Mouse (Mus musculus) lung, embryonic 14.5 days (tissue): ENCODE measurements around the gene Commd1. TPM values are rescaled to one million over a fixed set of nuclear protein-coding genes. Genes with fewer than 3 reads are reported as not detected.

Experiments
- ATAC-seq: fragments of 200-750 bp; cut with Nextera tagmentation; 2 replicates; pipeline ENCODE4 v1.8.0; 2017; ENCODE audit warnings: mild to moderate bottlenecking, moderate TSS enrichment, moderate library complexity; ENCODE audit not compliant: insufficient read depth
- DNase-seq: peaks from one replicate; pipeline ENCODE4 v3.0.0-alpha.2; 2015
- H3K27ac ChIP-seq: fragments of 300-500 bp; sonication (generic); 2 replicates; pipeline ENCODE4 v1.5.1; 2014; ENCODE audit warnings: low read depth, mild to moderate bottlenecking, moderate library complexity
- H3K27me3 ChIP-seq: fragments of 300-500 bp; sonication (generic); 2 replicates; pipeline ENCODE4 v1.6.1; 2014; ENCODE audit warnings: low read length, control low read depth; ENCODE audit not compliant: insufficient read depth
- H3K36me3 ChIP-seq: fragments of 300-500 bp; sonication (generic); 2 replicates; pipeline ENCODE4 v1.6.1; 2014; ENCODE audit warnings: control low read depth; ENCODE audit not compliant: insufficient read depth
- H3K4me1 ChIP-seq: fragments of 300-500 bp; sonication (generic); 2 replicates; pipeline ENCODE4 v1.6.1; 2014; ENCODE audit warnings: antibody characterized with exemption, control low read depth; ENCODE audit not compliant: insufficient read depth
- H3K4me2 ChIP-seq: fragments of 300-500 bp; sonication (generic); 2 replicates; pipeline ENCODE4 v1.6.1; 2014; ENCODE audit warnings: mild to moderate bottlenecking
- H3K4me3 ChIP-seq: fragments of 300-500 bp; sonication (generic); 2 replicates; pipeline ENCODE4 v1.5.1; 2014; ENCODE audit warnings: low read depth, low read length
- H3K9ac ChIP-seq: fragments of 300-500 bp; sonication (generic); 2 replicates; pipeline ENCODE4 v1.6.1; 2014
- H3K9me3 ChIP-seq: fragments of 300-500 bp; sonication (generic); 2 replicates; pipeline ENCODE4 v1.6.1; 2016; ENCODE audit warnings: low read depth, low read length, control low read depth
- CTCF ChIP-seq: IDR thresholded peaks from 2 replicates; pipeline ENCODE4 v1.5.1; 2016; ENCODE audit warnings: antibody characterized with exemption, low read depth
- WGBS: fragments of 180-500 bp; shearing (Covaris S2); extraction: QIAGEN DNeasy Blood & Tissue Kit; methylation state at CpG from one replicate; pipeline ENCODE4 v1.1.7; 2014; 5-methylcytosine and 5-hydroxymethylcytosine counted together
- polyA plus RNA-seq: library from polyadenylated mRNA; unstranded; fragments of >200 nt; fragmentation: Nextera tagmentation; extraction: Ambion mirVana; gene quantifications from 2 replicates; pipeline ENCODE4 v1.2.1, GENCODE M21; 2014

The Commd1 gene
- polyA plus RNA-seq, 1 experiment from 2014 or later: 422 TPM

GRCm38 (mm10) chr11:22856371-22856965 is 125.7 kb downstream of the Commd1 start:
- no peaks in the 10 kb centered on the region for H3K36me3 ChIP-seq
- TF ChIP-seq CTCF: no peak
- H3K27me3 ChIP-seq: peaks cover 24% of the 10 kb centered on the region
- 75% methylated on average over 3 of the region's 3 CpGs for WGBS
- DNase-seq (no peak), ATAC-seq (no peak)
- H3K9ac ChIP-seq: no peak overlapping the region
- no peak overlapping the region for H3K4me2 ChIP-seq
- no peak overlapping the region for H3K4me3 ChIP-seq
- H3K4me1 ChIP-seq: no peaks in the 10 kb centered on the region; the same call in 1 of the 2 replicates
- H3K9me3 ChIP-seq: no peaks in the 10 kb centered on the region
- H3K27ac ChIP-seq: no peak overlapping the region

- H3K27me3 ChIP-seq: peaks cover 24% of the 10 kb centered on the region
- DNase-seq (no peak), ATAC-seq (no peak)
- H3K4me1 ChIP-seq: peaks cover 11% of the 10 kb centered on the region
- TF ChIP-seq CTCF: no peak
- no peaks in the 10 kb centered on the region for H3K9me3 ChIP-seq
- 0 out of 2 replicates have a peak overlapping the region, but pooled peaks have one; percentile 2 for H3K27ac ChIP-seq
- no peaks in the 10 kb centered on the region for H3K36me3 ChIP-seq
- H3K4me3 ChIP-seq: no peak overlapping the region
- WGBS: 67% methylated on average over 4 of the region's 4 CpGs
- no peak overlapping the region for H3K4me2 ChIP-seq
- no peak overlapping the region for H3K9ac ChIP-seq
These were observed 127.6 kb downstream of the Commd1 start for GRCm38 (mm10) chr11:22854571-22854970.

GRCm38 (mm10) chr11:22853477-22854157 is 128.6 kb downstream of the Commd1 start:
- Histone ChIP-seq H3K9me3 (no peaks in the 10 kb centered on the region), H3K4me1 (peaks cover 11% of the 10 kb centered on the region), H3K4me2 (no peak overlapping the region), H3K27ac (peak overlapping the region; percentile 42; the same call in 1 of the 2 replicates), H3K4me3 (no peak overlapping the region), H3K27me3 (peaks cover 17% of the 10 kb centered on the region), H3K9ac (no peak overlapping the region), H3K36me3 (no peaks in the 10 kb centered on the region)
- ATAC-seq (no peak), DNase-seq (peak; percentile 33)
- no peak for TF ChIP-seq CTCF
- 41% methylated on average over 2 of the region's 2 CpGs for whole genome bisulfite sequencing

DNA sequence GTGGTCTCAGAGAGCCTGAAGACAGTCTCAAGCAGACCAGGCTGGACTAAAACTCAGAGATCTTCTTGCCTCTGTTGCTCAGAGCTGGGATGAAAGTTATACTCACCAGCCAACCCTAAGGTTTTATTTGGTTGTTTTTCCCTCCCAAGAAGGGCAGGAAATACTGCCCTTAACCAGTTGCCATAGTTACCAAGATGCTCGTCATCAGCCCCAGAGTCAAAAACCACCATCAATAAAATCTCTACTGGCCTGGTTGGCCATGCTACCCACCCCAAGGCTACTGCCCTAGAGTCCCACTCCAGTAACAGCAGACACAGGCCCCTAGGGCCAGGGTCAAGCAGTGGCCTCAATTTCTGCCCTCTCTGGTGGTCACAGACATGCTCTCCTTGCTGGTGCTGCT is 129.7 kb downstream of the Commd1 start:
- Histone ChIP-seq H3K27ac (no peak overlapping the region), H3K9ac (no peak overlapping the region), H3K4me3 (no peak overlapping the region), H3K4me1 (peaks cover 14% of the 10 kb centered on the region), H3K9me3 (no peaks in the 10 kb centered on the region), H3K4me2 (no peak overlapping the region), H3K27me3 (peaks cover 6% of the 10 kb centered on the region; the same call in 1 of the 2 replicates), H3K36me3 (no peaks in the 10 kb centered on the region)
- TF ChIP-seq CTCF: no peak
- WGBS: 56% methylated on average over 1 of the region's 1 CpGs
- no peak for DNase-seq
- no peak for ATAC-seq

- 47% methylated on average over 4 of the region's 4 CpGs for WGBS
- no peak for ATAC-seq
These were observed 130.8 kb downstream of the Commd1 start for GRCm38 (mm10) chr11:22851416-22851815.

GRCm38 (mm10) chr11:22850077-22850476 is 132.1 kb downstream of the Commd1 start:
- no peaks in the 10 kb centered on the region for H3K27me3 ChIP-seq
- 69% methylated on average over 4 of the region's 4 CpGs for WGBS
- H3K9me3 ChIP-seq: no peaks in the 10 kb centered on the region
- H3K4me1 ChIP-seq: peaks cover 19% of the 10 kb centered on the region
- no peak overlapping the region for H3K4me2 ChIP-seq
- H3K27ac ChIP-seq: 0 out of 2 replicates have a peak overlapping the region, but pooled peaks have one; percentile 15
- ATAC-seq: no peak
- TF ChIP-seq CTCF: no peak
- no peak for DNase-seq
- H3K36me3 ChIP-seq: no peaks in the 10 kb centered on the region
- no peak overlapping the region for H3K9ac ChIP-seq
- no peak overlapping the region for H3K4me3 ChIP-seq

More at GRCm38 (mm10) chr11:22851416-22851815, 130.8 kb downstream of the Commd1 start:
- H3K4me2 ChIP-seq: no peak overlapping the region
- H3K4me1 ChIP-seq: peaks cover 14% of the 10 kb centered on the region
- H3K27ac ChIP-seq: no peak overlapping the region
- H3K9ac ChIP-seq: no peak overlapping the region
- no peaks in the 10 kb centered on the region for H3K36me3 ChIP-seq
- H3K27me3 ChIP-seq: no peaks in the 10 kb centered on the region
- DNase-seq: no peak
- no peak overlapping the region for H3K4me3 ChIP-seq
- TF ChIP-seq CTCF: no peak
- H3K9me3 ChIP-seq: no peaks in the 10 kb centered on the region

- H3K4me2 ChIP-seq: no peak overlapping the region
- 76% methylated on average over 5 of the region's 5 CpGs for WGBS
These were observed 133.5 kb downstream of the Commd1 start for GRCm38 (mm10) chr11:22848649-22849195.

More at GRCm38 (mm10) chr11:22848649-22849195, 133.5 kb downstream of the Commd1 start:
- no peaks in the 10 kb centered on the region for H3K27me3 ChIP-seq
- H3K36me3 ChIP-seq: no peaks in the 10 kb centered on the region
- no peaks in the 10 kb centered on the region for H3K9me3 ChIP-seq
- H3K27ac ChIP-seq: no peak overlapping the region
- H3K4me1 ChIP-seq: peaks cover 19% of the 10 kb centered on the region
- no peak overlapping the region for H3K4me3 ChIP-seq
- H3K9ac ChIP-seq: no peak overlapping the region
- TF ChIP-seq CTCF: no peak
- no peak for DNase-seq
- no peak for ATAC-seq
